Mouse (Mus musculus): ENCODE data around the gene 4930402H24Rik. TPM values are rescaled to one million over a fixed set of nuclear protein-coding genes. Genes with fewer than 3 reads are reported as not detected.

The 4930402H24Rik gene
- polyA plus RNA-seq, 1 experiment: 12.1 TPM

GRCm38 (mm10) chr2:130749708-130750107 lies 156.5 kb downstream of the 4930402H24Rik start:
- no peak for TF ChIP-seq CTCF (IDR thresholded peaks at IDR 0.05; ENCODE audit: extremely low read depth, insufficient read depth, insufficient read length, insufficient replicate concordance)
- no peak for TF ChIP-seq POLR2A (IDR thresholded peaks at IDR 0.05; ENCODE audit: low read depth, low read length)
- Histone ChIP-seq H3K27me3 (ENCODE audit: control insufficient read depth, insufficient read depth, low read length) (no peaks in the 10 kb centered on the region), H3K27ac (ENCODE audit: insufficient read depth, low read length) (no peak overlapping the region), H3K4me1 (ENCODE audit: control insufficient read depth, insufficient read depth, insufficient read length) (no peaks in the 10 kb centered on the region), H3K4me3 (ENCODE audit: extremely low read depth, insufficient read depth, insufficient read length) (no peak overlapping the region), H3K36me3 (ENCODE audit: control insufficient read depth, insufficient read depth, low read length) (peaks cover 12% of the 10 kb centered on the region)
- 94% methylated on average over 3 of the region's 3 CpGs for WGBS
- DNase-seq (ENCODE audit: low read depth in 1 of 2, low spot score in 2 of 2): no peak

GRCm38 (mm10) chr2:130743576-130743975 lies 162.6 kb downstream of the 4930402H24Rik start:
- Histone ChIP-seq H3K36me3 (ENCODE audit: control insufficient read depth, insufficient read depth, low read length) (peaks cover 10% of the 10 kb centered on the region), H3K4me1 (ENCODE audit: control insufficient read depth, insufficient read depth, insufficient read length) (no peaks in the 10 kb centered on the region), H3K4me3 (ENCODE audit: extremely low read depth, insufficient read depth, insufficient read length) (no peak overlapping the region), H3K27ac (ENCODE audit: insufficient read depth, low read length) (no peak overlapping the region), H3K27me3 (ENCODE audit: control insufficient read depth, insufficient read depth, low read length) (no peaks in the 10 kb centered on the region)
- TF ChIP-seq POLR2A (IDR thresholded peaks at IDR 0.05; ENCODE audit: low read depth, low read length): no peak
- DNase-seq (ENCODE audit: low read depth in 1 of 2, low spot score in 2 of 2): no peak
- 85% methylated on average over 1 of the region's 1 CpGs for WGBS

GRCm38 (mm10) chr2:130740096-130740495 lies 166.1 kb downstream of the 4930402H24Rik start:
- WGBS: 92% methylated on average over 4 of the region's 4 CpGs
- TF ChIP-seq CTCF (IDR thresholded peaks at IDR 0.05; ENCODE audit: extremely low read depth, insufficient read depth, insufficient read length, insufficient replicate concordance): no peak
- TF ChIP-seq POLR2A (IDR thresholded peaks at IDR 0.05; ENCODE audit: low read depth, low read length): no peak
- no peak for DNase-seq (ENCODE audit: low read depth in 1 of 2, low spot score in 2 of 2)
- H3K27ac ChIP-seq (ENCODE audit: insufficient read depth, low read length): no peak overlapping the region
- H3K4me1 ChIP-seq (ENCODE audit: control insufficient read depth, insufficient read depth, insufficient read length): no peaks in the 10 kb centered on the region
- H3K4me3 ChIP-seq (ENCODE audit: extremely low read depth, insufficient read depth, insufficient read length): no peak overlapping the region
- H3K36me3 ChIP-seq (ENCODE audit: control insufficient read depth, insufficient read depth, low read length): no peaks in the 10 kb centered on the region
- no peaks in the 10 kb centered on the region for H3K27me3 ChIP-seq (ENCODE audit: control insufficient read depth, insufficient read depth, low read length)

- H3K36me3 ChIP-seq (ENCODE audit: control insufficient read depth, insufficient read depth, low read length): no peaks in the 10 kb centered on the region
- no peak for TF ChIP-seq CTCF (IDR thresholded peaks at IDR 0.05; ENCODE audit: extremely low read depth, insufficient read depth, insufficient read length, insufficient replicate concordance)
- TF ChIP-seq POLR2A (IDR thresholded peaks at IDR 0.05; ENCODE audit: low read depth, low read length): no peak
- 85% methylated on average over 6 of the region's 6 CpGs for WGBS
- H3K27ac ChIP-seq (ENCODE audit: insufficient read depth, low read length): no peak overlapping the region
- DNase-seq (ENCODE audit: low read depth in 1 of 2, low spot score in 2 of 2): no peak
- H3K4me3 ChIP-seq (ENCODE audit: extremely low read depth, insufficient read depth, insufficient read length): no peak overlapping the region
- H3K27me3 ChIP-seq (ENCODE audit: control insufficient read depth, insufficient read depth, low read length): no peaks in the 10 kb centered on the region
- no peaks in the 10 kb centered on the region for H3K4me1 ChIP-seq (ENCODE audit: control insufficient read depth, insufficient read depth, insufficient read length)
These were observed 168.2 kb downstream of the 4930402H24Rik start for GRCm38 (mm10) chr2:130738019-130738418.

GRCm38 (mm10) chr2:130735281-130735680 lies 170.9 kb downstream of the 4930402H24Rik start:
- DNase-seq (ENCODE audit: low read depth in 1 of 2, low spot score in 2 of 2): no peak
- Histone ChIP-seq H3K36me3 (ENCODE audit: control insufficient read depth, insufficient read depth, low read length) (peaks cover 2% of the 10 kb centered on the region), H3K27me3 (ENCODE audit: control insufficient read depth, insufficient read depth, low read length) (no peaks in the 10 kb centered on the region), H3K4me1 (ENCODE audit: control insufficient read depth, insufficient read depth, insufficient read length) (no peaks in the 10 kb centered on the region), H3K4me3 (ENCODE audit: extremely low read depth, insufficient read depth, insufficient read length) (no peak overlapping the region), H3K27ac (ENCODE audit: insufficient read depth, low read length) (no peak overlapping the region)
- TF ChIP-seq CTCF (IDR thresholded peaks at IDR 0.05; ENCODE audit: extremely low read depth, insufficient read depth, insufficient read length, insufficient replicate concordance) (no peak), POLR2A (IDR thresholded peaks at IDR 0.05; ENCODE audit: low read depth, low read length) (no peak)
- WGBS: 87% methylated on average over 5 of the region's 5 CpGs

- DNase-seq (ENCODE audit: low read depth in 1 of 2, low spot score in 2 of 2): no peak
- H3K27me3 ChIP-seq (ENCODE audit: control insufficient read depth, insufficient read depth, low read length): no peaks in the 10 kb centered on the region
- H3K4me3 ChIP-seq (ENCODE audit: extremely low read depth, insufficient read depth, insufficient read length): no peak overlapping the region
- no peak for TF ChIP-seq CTCF (IDR thresholded peaks at IDR 0.05; ENCODE audit: extremely low read depth, insufficient read depth, insufficient read length, insufficient replicate concordance)
- no peak for TF ChIP-seq POLR2A (IDR thresholded peaks at IDR 0.05; ENCODE audit: low read depth, low read length)
- peaks cover 5% of the 10 kb centered on the region for H3K36me3 ChIP-seq (ENCODE audit: control insufficient read depth, insufficient read depth, low read length)
- WGBS: 83% methylated on average over 2 of the region's 3 CpGs
- peak overlapping the region; percentile 8; the same call in 1 of the 2 replicates for H3K27ac ChIP-seq (ENCODE audit: insufficient read depth, low read length)
- no peaks in the 10 kb centered on the region for H3K4me1 ChIP-seq (ENCODE audit: control insufficient read depth, insufficient read depth, insufficient read length)
These were observed 172.8 kb downstream of the 4930402H24Rik start for GRCm38 (mm10) chr2:130733444-130733843.

GRCm38 (mm10) chr2:130731855-130732254 lies 174.4 kb downstream of the 4930402H24Rik start:
- no peak overlapping the region for H3K27ac ChIP-seq (ENCODE audit: insufficient read depth, low read length)
- no peak for DNase-seq (ENCODE audit: low read depth in 1 of 2, low spot score in 2 of 2)
- no peaks in the 10 kb centered on the region for H3K27me3 ChIP-seq (ENCODE audit: control insufficient read depth, insufficient read depth, low read length)
- no peak for TF ChIP-seq POLR2A (IDR thresholded peaks at IDR 0.05; ENCODE audit: low read depth, low read length)
- TF ChIP-seq CTCF (IDR thresholded peaks at IDR 0.05; ENCODE audit: extremely low read depth, insufficient read depth, insufficient read length, insufficient replicate concordance): no peak
- WGBS: 84% methylated on average over 5 of the region's 5 CpGs
- H3K4me1 ChIP-seq (ENCODE audit: control insufficient read depth, insufficient read depth, insufficient read length): no peaks in the 10 kb centered on the region
- H3K36me3 ChIP-seq (ENCODE audit: control insufficient read depth, insufficient read depth, low read length): peaks cover 10% of the 10 kb centered on the region
- no peak overlapping the region for H3K4me3 ChIP-seq (ENCODE audit: extremely low read depth, insufficient read depth, insufficient read length)

All from spleen, adult 2 months (tissue).